Mouse (Mus musculus) bone marrow, adult 2 months (tissue): ENCODE data around the gene C1qtnf9.

Experiments used
- CTCF ChIP-seq: fragments of 200-500 bp; IDR thresholded peaks from 2 replicates; pipeline ENCODE4 v1.5.1; 2011; ENCODE audit warnings: low read length, control low read depth; ENCODE audit not compliant: control insufficient read depth, insufficient read depth
- POLR2A ChIP-seq: fragments of 200-500 bp; IDR thresholded peaks from 2 replicates; pipeline ENCODE4 v1.6.1; 2011; ENCODE audit warnings: low read depth, mild to moderate bottlenecking, control low read depth, low read length, borderline replicate concordance; ENCODE audit not compliant: control insufficient read depth

DNA sequence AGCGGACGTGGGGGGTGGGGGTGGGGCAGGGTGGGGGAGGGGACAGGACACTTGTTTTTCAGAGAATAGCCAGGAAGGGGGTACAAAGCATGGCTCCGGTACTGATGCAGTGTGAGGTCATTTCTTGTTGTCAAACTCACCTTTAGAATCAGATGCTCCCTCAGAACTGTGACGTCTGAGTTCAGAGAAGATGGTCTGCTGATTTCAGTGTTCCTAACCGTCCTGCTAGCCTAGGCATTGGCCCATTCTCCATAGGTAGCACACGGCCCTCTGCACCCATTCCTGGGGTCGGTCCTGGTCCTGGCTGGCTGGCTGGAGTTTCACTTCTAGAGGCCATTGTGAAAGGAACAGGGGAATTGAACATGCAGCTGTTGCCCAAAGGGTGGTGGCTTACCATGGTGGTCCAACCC, 30.7 kb upstream of the C1qtnf9 start:
- no peak for TF ChIP-seq POLR2A
- TF ChIP-seq CTCF, result no peak
